Mouse (Mus musculus) liver, adult 2 months (tissue): ENCODE results near the gene Alyref. TPM values are rescaled to one million over a fixed set of nuclear protein-coding genes. Genes with fewer than 3 reads are reported as not detected.

Experiments used
- DNase-seq: peaks from one replicate; pipeline ENCODE4 v3.0.0-alpha.2; 2011; ENCODE audit warnings: low read depth, low spot score; ENCODE audit errors: extremely low read depth
- H3K27ac ChIP-seq: fragments of 200-500 bp; replicated peaks from 2 replicates; pipeline ENCODE4 v1.5.1; 2012; ENCODE audit warnings: low read depth, mild to moderate bottlenecking, control low read depth, inconsistent platforms, low read length; ENCODE audit not compliant: insufficient read depth
- H3K27me3 ChIP-seq: fragments of 200-500 bp; 2 replicates; pipeline ENCODE4 v1.6.1; 2012; ENCODE audit warnings: mild to moderate bottlenecking, moderate library complexity, low read length, inconsistent platforms; ENCODE audit not compliant: control insufficient read depth, insufficient read depth
- H3K36me3 ChIP-seq: fragments of 200-500 bp; 2 replicates; pipeline ENCODE4 v1.6.1; 2012; ENCODE audit warnings: low read length, inconsistent platforms; ENCODE audit not compliant: control insufficient read depth, insufficient read depth
- H3K4me1 ChIP-seq: fragments of 200-500 bp; 2 replicates; pipeline ENCODE4 v1.6.1; 2011; ENCODE audit warnings: low read length; ENCODE audit not compliant: control insufficient read depth, insufficient read depth
- H3K4me3 ChIP-seq: fragments of 200-500 bp; 2 replicates; pipeline ENCODE4 v1.5.1; 2011; ENCODE audit warnings: low read depth, mild to moderate bottlenecking, control low read depth, low read length, moderate library complexity; ENCODE audit not compliant: insufficient read depth
- H3K79me2 ChIP-seq: fragments of 200-500 bp; 2 replicates; pipeline ENCODE4 v1.6.1; 2012; ENCODE audit warnings: inconsistent platforms, mild to moderate bottlenecking, low read length, moderate library complexity; ENCODE audit not compliant: control insufficient read depth, insufficient read depth
- H3K9ac ChIP-seq: fragments of 200-500 bp; 2 replicates; pipeline ENCODE4 v1.6.1; 2012; ENCODE audit warnings: low read depth, mild to moderate bottlenecking, control low read depth, inconsistent platforms, low read length
- CTCF ChIP-seq: fragments of 200-500 bp; IDR thresholded peaks from 2 replicates; pipeline ENCODE4 v1.5.1; 2011; ENCODE audit warnings: low read depth, low read length, control low read depth
- POLR2A ChIP-seq: fragments of 200-500 bp; IDR thresholded peaks from 2 replicates; pipeline ENCODE4 v1.6.1; 2011; ENCODE audit warnings: low read length, control low read depth; ENCODE audit not compliant: insufficient read depth; ENCODE audit errors: extremely low read depth
- WGBS: fragments of 180-500 bp; shearing (Covaris S2); methylation state at CpG from one replicate; pipeline ENCODE4 v1.1.7; 2018; 5-methylcytosine and 5-hydroxymethylcytosine counted together
- polyA plus RNA-seq: library from polyadenylated mRNA; depleted of rRNA; stranded (reverse); fragments of >200 nt; gene quantifications from 2 replicates; pipeline ENCODE4 v1.2.3, GENCODE M21; 2012
- total RNA-seq: library from RNA; depleted of rRNA; stranded (reverse); fragments of >200 nt; gene quantifications from 2 replicates; pipeline ENCODE4 v1.2.3, GENCODE M21; 2014

Alyref gene
- total and polyA plus RNA-seq, 2 experiments = 12.9 to 34.5 TPM

DNA sequence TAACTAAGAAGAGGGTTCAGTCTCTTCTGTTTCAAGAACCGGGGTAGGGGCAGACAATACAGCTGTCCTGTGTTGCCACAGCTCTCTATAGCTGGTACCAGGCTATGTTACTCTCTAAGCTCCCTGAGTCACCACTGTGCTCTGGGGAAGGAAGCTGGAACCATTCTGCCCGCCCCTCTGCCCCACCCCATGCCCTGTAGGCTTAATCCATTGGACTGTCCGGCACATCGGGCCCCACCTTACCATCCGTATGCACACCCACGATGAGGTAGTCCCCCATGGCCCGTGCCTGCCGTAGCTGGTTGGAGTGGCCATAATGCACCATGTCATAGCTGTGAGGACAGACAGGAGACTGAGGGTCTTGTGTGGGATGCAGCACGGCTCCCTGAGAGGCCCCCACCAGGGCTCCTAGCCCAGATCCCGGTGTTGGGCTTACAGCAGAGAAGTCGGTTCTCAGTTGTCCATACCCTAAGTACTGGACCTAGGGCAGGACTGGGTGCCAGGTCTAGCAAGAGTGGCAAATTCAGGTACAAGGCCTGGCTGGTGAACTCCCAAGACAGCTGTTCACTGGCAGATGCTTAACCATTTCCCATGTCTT, 17.5 kb upstream of the Alyref start:
- H3K36me3 ChIP-seq = peaks cover 41% of the 10 kb centered on the region
- peak overlapping the region; percentile 100 for H3K27ac ChIP-seq
- WGBS = 31% methylated on average over 11 of the region's 11 CpGs
- H3K9ac ChIP-seq = peak overlapping the region; percentile 55
- peak overlapping the region; percentile 99 for H3K4me3 ChIP-seq
- DNase-seq = peak; percentile 45
- no peak for TF ChIP-seq CTCF
- no peak for TF ChIP-seq POLR2A
- H3K4me1 ChIP-seq = peaks cover 24% of the 10 kb centered on the region
- peaks cover 21% of the 10 kb centered on the region for H3K79me2 ChIP-seq
- no peaks in the 10 kb centered on the region for H3K27me3 ChIP-seq

DNA sequence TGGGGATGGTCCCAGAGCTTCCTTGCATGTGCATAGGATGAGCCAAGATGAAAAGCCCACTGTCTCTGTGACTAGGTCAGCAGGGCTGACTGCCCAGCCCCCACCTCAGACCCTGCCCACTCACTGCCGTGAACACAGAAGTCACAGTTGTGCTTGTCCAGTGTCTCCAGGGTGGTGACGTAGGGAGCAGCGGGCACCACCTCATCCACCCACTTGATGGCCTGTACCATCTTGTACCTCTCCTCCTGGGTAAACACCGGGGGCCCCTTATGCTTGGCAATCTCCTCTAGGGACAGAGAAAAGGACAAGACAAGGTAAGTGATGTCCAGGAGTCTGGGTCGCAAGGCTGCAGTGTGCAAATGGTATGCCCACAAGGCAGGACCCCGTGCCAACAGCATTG, 17.0 kb upstream of the Alyref start:
- H3K4me3 ChIP-seq = peak overlapping the region; percentile 99; the same call in 1 of the 2 replicates
- H3K36me3 ChIP-seq = peaks cover 41% of the 10 kb centered on the region
- peaks cover 21% of the 10 kb centered on the region for H3K79me2 ChIP-seq
- peaks cover 24% of the 10 kb centered on the region for H3K4me1 ChIP-seq
- no peaks in the 10 kb centered on the region for H3K27me3 ChIP-seq
- peak overlapping the region; percentile 55 for H3K9ac ChIP-seq
- DNase-seq = peak; percentile 22
- 69% methylated on average over 6 of the region's 6 CpGs for WGBS
- peak overlapping the region; percentile 100 for H3K27ac ChIP-seq
- TF ChIP-seq CTCF (no peak), POLR2A (no peak)

DNA sequence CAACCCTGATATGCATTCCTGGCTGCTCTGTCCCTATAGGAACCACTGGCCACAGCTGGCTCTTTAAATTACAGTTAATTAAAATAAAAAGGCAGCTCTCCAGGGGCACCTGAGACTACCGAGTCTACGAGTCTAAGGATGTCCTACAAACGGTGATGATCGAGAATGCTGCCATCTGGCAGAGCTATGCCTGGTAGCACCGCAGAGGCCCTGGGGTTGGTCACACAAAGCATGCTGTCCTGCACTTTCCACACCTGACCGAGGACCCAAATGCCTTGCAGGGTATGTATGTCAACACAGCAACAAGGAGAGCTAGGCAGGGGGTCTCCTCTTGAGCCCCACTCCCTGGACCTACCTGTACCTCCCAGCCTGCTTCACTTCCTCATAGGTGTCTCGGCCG, 15.8 kb upstream of the Alyref start:
- Histone ChIP-seq H3K27me3 (no peaks in the 10 kb centered on the region), H3K27ac (peak overlapping the region; percentile 45), H3K36me3 (peaks cover 40% of the 10 kb centered on the region), H3K79me2 (peaks cover 21% of the 10 kb centered on the region), H3K4me1 (peaks cover 26% of the 10 kb centered on the region), H3K4me3 (no peak overlapping the region), H3K9ac (peak overlapping the region; percentile 49; the same call in 1 of the 2 replicates)
- no peak for DNase-seq
- 67% methylated on average over 8 of the region's 8 CpGs for WGBS
- TF ChIP-seq CTCF (no peak), POLR2A (no peak)

DNA sequence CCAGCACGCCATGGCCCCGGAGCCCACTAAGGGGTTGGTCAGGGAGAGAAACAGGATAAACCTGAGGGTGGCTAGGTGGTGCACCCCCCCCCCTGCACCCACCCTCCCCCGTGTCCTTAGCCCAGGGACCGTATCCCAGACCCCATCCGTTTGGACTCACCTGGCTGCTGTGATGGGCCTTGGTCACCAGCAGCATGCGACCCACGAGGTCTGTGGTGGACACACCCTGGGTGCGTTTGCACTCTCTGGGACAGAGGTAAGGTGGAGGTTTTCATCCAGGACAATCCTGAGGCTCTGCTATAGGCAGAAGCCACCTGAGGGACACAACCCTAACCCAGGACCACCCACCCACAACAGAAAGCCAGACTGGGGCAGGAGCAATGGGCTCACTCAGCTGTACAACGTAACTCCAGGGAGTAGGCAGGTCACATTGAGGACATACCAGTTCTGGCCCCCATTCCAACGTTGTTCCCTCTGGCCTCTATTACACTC, 15.4 kb upstream of the Alyref start:
- H3K36me3 ChIP-seq = peaks cover 37% of the 10 kb centered on the region

DNA sequence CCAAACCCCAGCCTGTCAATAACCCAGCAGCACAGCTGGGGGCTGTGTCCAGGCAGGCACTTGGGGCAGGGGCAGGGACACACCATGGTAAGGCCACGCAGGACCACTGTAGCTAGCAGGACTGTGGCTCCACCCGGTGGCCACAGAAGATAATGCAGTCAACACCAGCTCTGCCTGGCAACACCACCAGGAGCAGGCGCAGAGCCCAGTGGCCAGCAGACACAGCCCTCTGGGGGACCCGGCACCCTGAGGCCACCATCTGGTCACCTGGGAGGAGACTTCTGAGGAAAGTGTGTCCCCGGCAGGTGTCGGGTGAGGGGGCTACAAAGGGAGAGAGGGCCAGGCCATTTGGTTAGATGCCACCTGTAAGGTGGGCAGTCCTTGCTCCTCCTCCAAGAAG, 14.6 kb upstream of the Alyref start:
- Histone ChIP-seq H3K4me1 (peaks cover 20% of the 10 kb centered on the region), H3K4me3 (no peak overlapping the region), H3K36me3 (peaks cover 37% of the 10 kb centered on the region), H3K79me2 (peaks cover 21% of the 10 kb centered on the region), H3K27ac (peak overlapping the region; percentile 7), H3K9ac (peak overlapping the region; percentile 16; the same call in 1 of the 2 replicates), H3K27me3 (no peaks in the 10 kb centered on the region)
- peak; percentile 33 for DNase-seq
- no peak for TF ChIP-seq POLR2A
- TF ChIP-seq CTCF = peak; percentile 91
- WGBS = 32% methylated on average over 6 of the region's 6 CpGs

More for the DNA sequence above, 15.4 kb upstream of the Alyref start:
- Histone ChIP-seq H3K9ac (peak overlapping the region; percentile 5; the same call in 1 of the 2 replicates), H3K79me2 (peaks cover 21% of the 10 kb centered on the region), H3K27me3 (no peaks in the 10 kb centered on the region), H3K4me3 (no peak overlapping the region), H3K4me1 (peaks cover 26% of the 10 kb centered on the region), H3K27ac (no peak overlapping the region)
- 62% methylated on average over 10 of the region's 10 CpGs for WGBS
- TF ChIP-seq CTCF (no peak), POLR2A (no peak)
- no peak for DNase-seq

DNA sequence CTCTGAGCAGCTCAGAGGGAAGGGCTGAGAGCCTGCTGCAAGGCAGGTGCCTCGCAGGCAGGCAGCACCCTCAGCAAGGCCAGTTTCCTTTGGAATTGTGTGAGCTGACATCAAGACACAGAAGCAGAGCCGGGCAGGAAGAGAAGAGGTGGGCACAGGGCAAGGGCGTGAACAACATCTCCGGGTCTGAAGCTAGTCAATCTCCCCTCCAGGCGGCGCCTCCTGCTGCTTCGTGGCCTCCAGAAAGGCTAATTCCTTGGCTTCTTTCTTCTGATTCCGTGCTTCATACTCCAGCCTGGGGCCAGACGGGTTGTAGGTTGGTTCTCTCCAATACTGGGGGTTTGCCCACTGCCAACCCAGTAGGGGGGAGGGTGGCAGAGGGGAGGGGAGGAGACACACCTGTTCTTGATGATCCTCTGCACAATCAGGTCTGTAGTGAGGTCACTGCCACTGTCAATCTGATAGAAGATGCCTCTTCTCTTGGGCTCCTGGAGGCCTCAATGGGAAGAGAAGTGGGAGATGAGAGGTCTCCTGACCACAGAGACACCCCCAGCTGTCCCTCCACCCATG, 12.4 kb upstream of the Alyref start:
- TF ChIP-seq POLR2A (no peak), CTCF (no peak)
- no peak overlapping the region for H3K27ac ChIP-seq
- peaks cover 5% of the 10 kb centered on the region; the same call in 1 of the 2 replicates for H3K79me2 ChIP-seq
- no peak overlapping the region for H3K9ac ChIP-seq
- no peak for DNase-seq
- no peaks in the 10 kb centered on the region for H3K27me3 ChIP-seq
- peaks cover 37% of the 10 kb centered on the region for H3K36me3 ChIP-seq
- peaks cover 20% of the 10 kb centered on the region for H3K4me1 ChIP-seq
- 79% methylated on average over 9 of the region's 9 CpGs for WGBS
- H3K4me3 ChIP-seq = no peak overlapping the region
